Mouse (Mus musculus) G1E (cell line): ENCODE data around the gene Gimap9.

ENCODE experiments used
- CTCF ChIP-seq: IDR thresholded peaks from 2 replicates; pipeline ENCODE4 v1.5.1; 2012; ENCODE audit warnings: low read depth, low read length, inconsistent platforms, mixed read lengths
- GATA1 ChIP-seq: IDR thresholded peaks from 2 replicates; pipeline ENCODE4 v1.6.1; 2012; ENCODE audit warnings: borderline replicate concordance, low read length, inconsistent platforms, mixed read lengths
- GATA2 ChIP-seq: IDR thresholded peaks from 2 replicates; pipeline ENCODE4 v1.6.1; 2012; ENCODE audit warnings: low read depth, low read length, inconsistent platforms, borderline replicate concordance
- POLR2AphosphoS5 ChIP-seq: IDR thresholded peaks from 2 replicates; pipeline ENCODE4 v1.6.1; 2012; ENCODE audit warnings: low read depth, low read length, inconsistent platforms; ENCODE audit not compliant: insufficient replicate concordance
- TAL1 ChIP-seq: conservative IDR thresholded peaks from 2 replicates; pipeline ENCODE4 v1.6.1; 2012; ENCODE audit warnings: low read depth, low read length, inconsistent platforms, mixed read lengths

DNA sequence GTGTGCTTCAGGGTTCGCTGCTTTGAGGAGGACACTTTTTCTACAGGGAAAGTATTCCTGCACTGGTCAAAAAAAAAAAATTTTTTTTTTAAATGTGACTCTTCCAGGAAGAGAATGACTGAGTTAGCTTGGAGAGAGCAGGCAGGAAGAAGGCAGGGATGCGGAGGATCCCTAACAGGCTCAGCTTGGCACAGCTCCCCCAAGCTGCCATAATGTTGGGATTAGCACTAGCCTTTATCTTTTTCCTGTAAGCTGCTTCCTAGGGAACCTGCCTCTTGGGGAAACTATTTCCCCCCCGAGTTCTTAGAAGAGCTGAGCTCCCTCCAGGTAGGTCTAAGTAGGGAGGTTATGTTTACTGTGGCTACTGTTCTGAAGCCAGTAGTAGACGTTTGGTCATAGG is 8.9 kb downstream of the Gimap9 start:
- TF ChIP-seq CTCF (no peak), GATA2 (no peak), GATA1 (no peak), POLR2AphosphoS5 (no peak), TAL1 (no peak)
